Mouse (Mus musculus): ENCODE results near the gene Vipr1. TPM values are rescaled to one million over a fixed set of nuclear protein-coding genes. Genes with fewer than 3 reads are reported as not detected.
A peak's percentile ranks its signal among the peaks of the same experiment; 100 is the strongest.

The Vipr1 gene
- polyA plus RNA-seq, 1 experiment from 2014 or later = 6.8 TPM

DNA sequence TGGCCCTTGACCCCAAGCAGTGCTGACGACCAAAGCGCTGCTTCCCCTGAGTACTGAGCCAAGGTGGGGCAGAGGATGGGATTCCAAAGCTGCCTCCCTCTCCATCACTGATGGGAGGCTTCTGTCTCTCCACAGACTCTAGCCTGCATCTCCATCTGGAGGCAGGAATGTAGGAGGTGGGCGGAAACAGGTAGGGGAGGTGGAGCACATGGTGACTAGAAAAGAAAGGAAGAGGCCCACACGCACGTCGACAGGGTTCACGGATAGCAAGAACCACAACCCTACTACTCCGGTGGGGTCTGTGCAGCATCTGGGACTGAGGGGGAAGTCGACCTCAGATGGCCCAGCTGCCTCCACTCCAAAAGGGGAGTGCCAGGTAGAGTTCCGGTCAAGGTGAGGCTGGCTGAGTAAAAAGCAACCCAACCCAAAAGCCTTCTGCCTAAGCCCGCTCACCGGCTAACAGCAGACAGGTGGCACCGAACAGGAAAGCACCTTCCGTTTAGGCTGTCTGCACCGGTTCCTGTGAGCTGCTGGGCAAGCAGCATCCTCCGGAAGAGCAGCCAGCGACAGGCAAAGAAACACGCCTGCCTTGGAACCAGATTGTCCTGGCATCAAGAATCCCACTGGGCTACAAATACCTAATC is 39.6 kb downstream of the Vipr1 start:
- Histone ChIP-seq H3K9ac (ENCODE audit: low read depth, low read length) (no peak overlapping the region), H3K4me2 (ENCODE audit: low read depth, low read length) (no peak overlapping the region), H3K4me3 (ENCODE audit: low read length) (no peak overlapping the region), H3K4me1 (ENCODE audit: control insufficient read depth, insufficient read depth, low read length) (peaks cover 4% of the 10 kb centered on the region), H3K27ac (ENCODE audit: low read length) (no peak overlapping the region), H3K9me3 (ENCODE audit: control insufficient read depth, low read length) (no peaks in the 10 kb centered on the region), H3K27me3 (replicated peaks; ENCODE audit: control insufficient read depth, insufficient read depth, low read length) (no peaks in the 10 kb centered on the region), H3K36me3 (ENCODE audit: control insufficient read depth, insufficient read depth, low read length) (no peaks in the 10 kb centered on the region)
- ATAC-seq = no peak
- WGBS = 79% methylated on average over 18 of the region's 18 CpGs

DNA sequence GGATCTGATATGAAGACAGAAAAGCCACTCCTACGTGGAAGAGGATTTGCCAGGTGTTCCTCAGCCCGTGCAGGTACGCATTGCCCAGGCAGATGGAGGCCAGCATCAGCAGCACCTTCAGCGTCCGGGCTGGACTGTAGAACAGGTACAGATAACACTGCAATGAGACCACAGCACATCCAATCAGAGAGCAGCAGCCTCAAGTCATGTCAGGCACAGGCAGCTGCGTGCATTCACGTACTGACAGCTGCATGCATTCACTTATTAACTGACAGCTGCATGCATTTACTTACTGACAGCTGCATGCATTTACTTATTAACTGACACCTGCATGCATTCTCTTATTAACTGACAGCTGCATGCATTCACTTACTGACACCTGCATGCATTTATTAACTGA is 42.2 kb downstream of the Vipr1 start:
- Histone ChIP-seq H3K4me1 (ENCODE audit: control insufficient read depth, insufficient read depth, low read length) (no peaks in the 10 kb centered on the region), H3K27ac (ENCODE audit: low read length) (no peak overlapping the region), H3K9ac (ENCODE audit: low read depth, low read length) (no peak overlapping the region), H3K9me3 (ENCODE audit: control insufficient read depth, low read length) (no peaks in the 10 kb centered on the region), H3K4me3 (ENCODE audit: low read length) (no peak overlapping the region), H3K27me3 (replicated peaks; ENCODE audit: control insufficient read depth, insufficient read depth, low read length) (no peaks in the 10 kb centered on the region), H3K36me3 (ENCODE audit: control insufficient read depth, insufficient read depth, low read length) (0 out of 2 replicates have a peak, but pooled peaks cover 5% of the 10 kb centered on the region), H3K4me2 (ENCODE audit: low read depth, low read length) (no peak overlapping the region)
- WGBS = 69% methylated on average over 7 of the region's 7 CpGs
- ATAC-seq = no peak

DNA sequence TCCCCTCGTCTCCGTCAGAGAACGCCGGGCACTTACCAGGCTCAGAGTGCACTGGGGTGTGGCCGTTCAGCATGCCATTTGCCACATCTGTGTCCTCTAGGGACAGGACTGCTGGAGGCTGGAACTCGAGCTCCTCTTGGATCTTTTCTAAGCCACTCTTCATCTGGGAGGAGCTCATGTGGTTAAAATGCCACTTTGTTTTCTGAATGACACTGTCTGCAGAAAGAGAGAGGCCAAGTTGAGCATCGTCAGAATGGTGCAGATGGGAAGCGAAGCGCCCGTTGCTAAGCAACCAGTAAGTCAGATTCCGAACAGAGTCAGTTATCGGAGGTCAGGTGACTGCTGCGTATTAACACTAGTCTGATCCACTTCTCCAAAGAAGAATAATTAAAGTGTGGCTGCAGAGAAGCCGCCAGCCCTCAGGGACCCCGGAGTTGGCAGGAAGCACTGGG is 47.7 kb downstream of the Vipr1 start:
- H3K36me3 ChIP-seq (ENCODE audit: control insufficient read depth, insufficient read depth, low read length) = 0 out of 2 replicates have a peak, but pooled peaks cover 5% of the 10 kb centered on the region
- ATAC-seq = no peak
- no peaks in the 10 kb centered on the region for H3K4me1 ChIP-seq (ENCODE audit: control insufficient read depth, insufficient read depth, low read length)
- H3K4me3 ChIP-seq (ENCODE audit: low read length) = no peak overlapping the region
- H3K27me3 ChIP-seq (replicated peaks; ENCODE audit: control insufficient read depth, insufficient read depth, low read length) = no peaks in the 10 kb centered on the region
- H3K27ac ChIP-seq (ENCODE audit: low read length) = no peak overlapping the region
- no peak overlapping the region for H3K4me2 ChIP-seq (ENCODE audit: low read depth, low read length)
- H3K9ac ChIP-seq (ENCODE audit: low read depth, low read length) = no peak overlapping the region
- WGBS = 71% methylated on average over 15 of the region's 15 CpGs
- H3K9me3 ChIP-seq (ENCODE audit: control insufficient read depth, low read length) = no peaks in the 10 kb centered on the region

DNA sequence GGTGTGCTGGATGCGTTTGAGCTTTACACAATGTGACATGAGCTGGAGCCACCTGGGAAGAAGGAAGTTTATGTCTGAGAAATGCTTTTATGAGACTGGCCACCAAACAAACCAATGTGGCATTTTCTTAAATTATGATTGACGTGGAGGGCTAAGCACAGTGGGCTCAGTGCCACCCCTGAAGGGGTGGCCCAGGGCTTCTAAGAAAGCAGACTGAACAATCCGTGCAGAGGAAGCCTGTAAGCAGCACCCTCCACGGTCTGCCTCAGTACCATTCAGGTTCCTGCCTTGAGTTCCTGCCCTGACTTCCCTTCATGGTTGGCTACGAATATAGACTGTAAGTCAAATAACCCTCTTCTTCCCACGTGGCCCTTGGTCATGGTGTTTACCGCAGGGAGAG is 48.2 kb downstream of the Vipr1 start:
- 82% methylated on average over 7 of the region's 7 CpGs for WGBS
- Histone ChIP-seq H3K27me3 (replicated peaks; ENCODE audit: control insufficient read depth, insufficient read depth, low read length) (no peaks in the 10 kb centered on the region), H3K36me3 (ENCODE audit: control insufficient read depth, insufficient read depth, low read length) (0 out of 2 replicates have a peak, but pooled peaks cover 5% of the 10 kb centered on the region), H3K4me2 (ENCODE audit: low read depth, low read length) (no peak overlapping the region), H3K4me1 (ENCODE audit: control insufficient read depth, insufficient read depth, low read length) (no peaks in the 10 kb centered on the region), H3K4me3 (ENCODE audit: low read length) (no peak overlapping the region), H3K9ac (ENCODE audit: low read depth, low read length) (no peak overlapping the region), H3K27ac (ENCODE audit: low read length) (no peak overlapping the region), H3K9me3 (ENCODE audit: control insufficient read depth, low read length) (no peaks in the 10 kb centered on the region)
- no peak for ATAC-seq

DNA sequence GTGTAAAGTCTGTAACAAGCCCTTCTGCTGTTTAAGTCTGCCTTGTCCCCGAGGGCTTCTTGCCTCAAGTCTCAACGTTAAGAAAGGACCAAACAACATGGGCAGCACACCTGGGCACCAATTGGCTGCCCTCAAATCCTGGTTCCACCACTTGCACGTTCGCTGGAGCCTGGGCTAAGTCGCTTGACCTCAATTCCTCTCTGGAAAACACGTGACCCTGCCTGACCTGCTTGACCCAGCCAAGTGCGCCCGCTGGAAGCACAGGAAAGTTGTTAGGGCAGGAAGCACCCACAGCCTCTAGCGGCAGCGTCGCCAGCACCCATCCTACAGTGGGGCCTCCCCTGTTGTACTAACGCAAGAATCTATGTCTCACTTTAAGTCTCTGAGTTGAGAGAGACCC is 52.2 kb downstream of the Vipr1 start:
- no peak for ATAC-seq
- H3K4me1 ChIP-seq (ENCODE audit: control insufficient read depth, insufficient read depth, low read length) = no peaks in the 10 kb centered on the region
- WGBS = 78% methylated on average over 12 of the region's 12 CpGs

DNA sequence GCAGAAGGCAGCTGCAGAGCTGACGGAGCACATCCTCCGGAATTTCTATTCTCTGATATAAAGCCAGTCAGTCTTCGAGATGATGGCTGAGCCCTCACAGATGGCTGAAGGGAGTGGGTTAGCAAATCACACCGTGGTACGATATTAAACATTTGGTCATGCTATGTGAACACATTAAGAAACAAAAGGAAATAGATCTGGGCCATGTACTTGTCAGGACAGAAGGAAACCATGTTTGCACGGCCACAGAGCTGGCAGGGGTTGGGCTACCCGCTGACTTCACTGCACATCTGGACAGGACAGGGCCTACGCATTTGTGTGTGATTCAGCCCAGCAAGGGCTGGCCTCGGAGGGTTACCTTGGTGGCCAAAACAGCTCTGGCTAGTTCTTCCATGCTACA is 54.1 kb downstream of the Vipr1 start:
- 92% methylated on average over 9 of the region's 9 CpGs for WGBS
- no peak for ATAC-seq

More for the DNA sequence above, 52.2 kb downstream of the Vipr1 start:
- Histone ChIP-seq H3K9me3 (ENCODE audit: control insufficient read depth, low read length) (0 out of 2 replicates have a peak, but pooled peaks cover 2% of the 10 kb centered on the region), H3K27ac (ENCODE audit: low read length) (no peak overlapping the region), H3K36me3 (ENCODE audit: control insufficient read depth, insufficient read depth, low read length) (no peaks in the 10 kb centered on the region), H3K4me3 (ENCODE audit: low read length) (no peak overlapping the region), H3K4me2 (ENCODE audit: low read depth, low read length) (no peak overlapping the region), H3K27me3 (replicated peaks; ENCODE audit: control insufficient read depth, insufficient read depth, low read length) (no peaks in the 10 kb centered on the region), H3K9ac (ENCODE audit: low read depth, low read length) (no peak overlapping the region)

DNA sequence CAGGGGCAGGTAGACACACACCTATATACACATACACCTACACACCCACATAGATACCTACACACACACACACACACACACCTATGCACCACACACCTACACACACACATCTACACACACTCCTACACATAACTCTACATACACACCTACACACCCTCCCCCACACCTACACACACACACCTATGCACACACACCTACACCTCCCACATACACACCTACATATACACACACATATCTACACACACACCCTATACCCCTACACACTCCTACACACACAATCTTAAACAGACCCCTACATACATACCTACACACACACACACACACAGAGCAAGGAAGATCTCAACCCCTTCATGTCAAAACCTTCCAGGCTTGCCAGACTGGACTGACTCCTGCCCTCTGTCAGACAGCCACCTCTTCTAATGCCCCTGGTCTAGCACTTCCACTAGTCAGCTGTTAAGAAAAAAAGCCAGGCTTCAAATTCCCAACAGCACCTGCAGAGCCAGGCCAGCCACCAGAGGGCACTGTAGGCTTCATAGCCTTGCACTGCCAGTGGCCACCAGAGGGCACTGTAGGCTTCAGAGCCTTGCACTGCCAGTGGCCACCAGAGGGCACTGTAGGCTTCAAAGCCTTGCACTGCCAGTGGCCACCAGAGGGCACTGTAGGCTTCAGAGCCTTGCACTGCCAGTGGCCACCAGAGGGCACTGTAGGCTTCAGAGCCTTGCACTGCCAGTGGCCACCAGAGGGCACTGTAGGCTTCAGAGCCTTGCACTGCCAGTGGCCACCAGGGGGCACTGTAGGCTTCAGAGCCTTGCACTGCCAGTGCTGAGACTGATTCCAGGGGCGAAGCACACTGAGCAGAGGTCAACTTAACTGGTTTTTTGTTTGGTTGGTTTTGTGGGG is 54.9 kb downstream of the Vipr1 start:
- 0 out of 2 replicates have a peak, but pooled peaks cover 2% of the 10 kb centered on the region for H3K9me3 ChIP-seq (ENCODE audit: control insufficient read depth, low read length)
- no peaks in the 10 kb centered on the region for H3K36me3 ChIP-seq (ENCODE audit: control insufficient read depth, insufficient read depth, low read length)
- no peak overlapping the region for H3K4me3 ChIP-seq (ENCODE audit: low read length)
- no peaks in the 10 kb centered on the region for H3K4me1 ChIP-seq (ENCODE audit: control insufficient read depth, insufficient read depth, low read length)
- no peak overlapping the region for H3K4me2 ChIP-seq (ENCODE audit: low read depth, low read length)
- 100% methylated on average over 1 of the region's 1 CpGs for WGBS
- ATAC-seq = no peak; the same call in 1 of the 2 replicates
- H3K27ac ChIP-seq (ENCODE audit: low read length) = no peak overlapping the region
- H3K27me3 ChIP-seq (replicated peaks; ENCODE audit: control insufficient read depth, insufficient read depth, low read length) = no peaks in the 10 kb centered on the region
- H3K9ac ChIP-seq (ENCODE audit: low read depth, low read length) = no peak overlapping the region

More for the DNA sequence above, 54.1 kb downstream of the Vipr1 start:
- Histone ChIP-seq H3K4me3 (ENCODE audit: low read length) (no peak overlapping the region), H3K9ac (ENCODE audit: low read depth, low read length) (no peak overlapping the region), H3K4me1 (ENCODE audit: control insufficient read depth, insufficient read depth, low read length) (no peaks in the 10 kb centered on the region), H3K27ac (ENCODE audit: low read length) (no peak overlapping the region), H3K9me3 (ENCODE audit: control insufficient read depth, low read length) (0 out of 2 replicates have a peak, but pooled peaks cover 2% of the 10 kb centered on the region), H3K36me3 (ENCODE audit: control insufficient read depth, insufficient read depth, low read length) (no peaks in the 10 kb centered on the region), H3K4me2 (ENCODE audit: low read depth, low read length) (no peak overlapping the region), H3K27me3 (replicated peaks; ENCODE audit: control insufficient read depth, insufficient read depth, low read length) (no peaks in the 10 kb centered on the region)

DNA sequence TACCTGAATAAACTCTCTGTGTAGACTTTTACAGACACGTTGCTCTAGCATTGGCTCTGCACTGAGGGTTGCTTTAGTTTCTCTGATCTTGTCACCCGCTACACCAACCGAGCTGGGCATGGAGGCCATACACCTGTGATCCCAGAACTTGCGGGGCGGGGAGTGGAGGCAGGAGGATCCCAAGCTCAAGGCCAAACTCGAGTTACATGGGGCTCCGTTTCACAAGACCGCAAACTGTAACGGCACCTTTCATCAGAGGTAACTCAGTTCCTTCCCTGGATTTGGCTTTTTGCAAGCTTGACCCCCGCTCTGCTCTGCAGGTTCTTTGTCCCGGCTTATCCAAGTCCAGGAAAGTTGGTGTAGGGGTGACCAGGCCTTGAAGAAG is 61.7 kb downstream of the Vipr1 start:
- Histone ChIP-seq H3K4me3 (ENCODE audit: low read length) (peak overlapping the region; percentile 89), H3K9me3 (ENCODE audit: control insufficient read depth, low read length) (no peaks in the 10 kb centered on the region), H3K4me2 (ENCODE audit: low read depth, low read length) (peak overlapping the region; percentile 92), H3K36me3 (ENCODE audit: control insufficient read depth, insufficient read depth, low read length) (no peaks in the 10 kb centered on the region), H3K27me3 (replicated peaks; ENCODE audit: control insufficient read depth, insufficient read depth, low read length) (no peaks in the 10 kb centered on the region), H3K9ac (ENCODE audit: low read depth, low read length) (peak overlapping the region; percentile 81), H3K4me1 (ENCODE audit: control insufficient read depth, insufficient read depth, low read length) (peaks cover 15% of the 10 kb centered on the region), H3K27ac (ENCODE audit: low read length) (peak overlapping the region; percentile 96)
- ATAC-seq = no peak
- WGBS = 26% methylated on average over 11 of the region's 11 CpGs

Measured in intestine, embryonic 16.5 days (tissue).